Mouse (Mus musculus): ENCODE data around the gene Gpr162. TPM values are rescaled to one million over a fixed set of nuclear protein-coding genes. Genes with fewer than 3 reads are reported as not detected.

Gpr162 gene
- polyA plus RNA-seq, 1 experiment from 2014 or later, result 32.9 TPM

DNA sequence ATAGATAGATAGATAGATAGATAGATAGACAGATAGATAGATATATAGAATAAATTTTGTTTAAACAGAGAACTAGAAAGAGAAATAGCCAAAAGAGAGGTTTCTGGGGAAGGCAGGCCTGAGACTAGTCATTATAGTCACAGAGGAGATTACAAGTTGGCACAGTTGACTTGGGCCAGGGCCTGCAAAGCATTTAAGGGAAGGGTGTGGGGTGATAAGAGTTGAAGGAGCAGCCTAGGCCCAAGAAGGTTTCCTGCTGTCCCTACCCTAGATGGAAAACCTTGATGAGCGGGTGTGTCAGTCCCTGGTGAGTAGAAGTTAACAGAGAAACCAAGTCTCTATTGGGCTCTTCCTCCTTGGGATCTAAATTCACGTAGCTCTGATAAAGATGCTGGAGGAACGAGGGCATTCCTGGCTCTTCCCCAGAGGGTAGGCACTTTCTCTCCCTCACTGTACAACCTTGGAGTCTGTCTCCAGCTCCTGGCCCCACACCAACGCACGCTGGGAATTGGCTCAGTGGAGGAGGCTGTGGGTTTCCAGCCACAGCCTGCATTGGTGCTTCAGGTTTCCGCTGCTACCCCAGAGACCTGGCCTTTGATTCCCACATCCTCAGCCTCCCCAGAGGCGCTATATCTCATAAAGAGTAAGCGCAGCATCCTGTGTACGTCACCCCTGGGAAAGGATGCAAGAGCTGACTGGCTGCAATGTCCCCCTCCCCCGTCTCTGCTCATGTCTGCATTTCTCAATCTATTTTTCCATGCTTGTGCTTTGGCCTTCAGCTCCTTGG is 21.1 kb upstream of the Gpr162 start:
- Histone ChIP-seq H3K4me3 (ENCODE audit: low read length) (no peak overlapping the region), H3K9ac (ENCODE audit: low read depth, low read length) (no peak overlapping the region), H3K4me2 (ENCODE audit: low read length) (no peak overlapping the region), H3K27me3 (replicated peaks; ENCODE audit: control insufficient read depth, insufficient read depth, low read length) (no peaks in the 10 kb centered on the region), H3K9me3 (ENCODE audit: control insufficient read depth, low read length) (no peaks in the 10 kb centered on the region), H3K27ac (ENCODE audit: low read depth, low read length) (no peak overlapping the region), H3K4me1 (ENCODE audit: control insufficient read depth, insufficient read depth, low read depth, low read length) (no peaks in the 10 kb centered on the region), H3K36me3 (ENCODE audit: control insufficient read depth, insufficient read depth, low read length) (no peaks in the 10 kb centered on the region)
- ATAC-seq, result no peak; the same call in 1 of the 2 replicates
- 65% methylated on average over 10 of the region's 10 CpGs for WGBS

- Histone ChIP-seq H3K4me2 (ENCODE audit: low read length) (no peak overlapping the region), H3K9me3 (ENCODE audit: control insufficient read depth, low read length) (no peaks in the 10 kb centered on the region), H3K27me3 (replicated peaks; ENCODE audit: control insufficient read depth, insufficient read depth, low read length) (no peaks in the 10 kb centered on the region), H3K36me3 (ENCODE audit: control insufficient read depth, insufficient read depth, low read length) (no peaks in the 10 kb centered on the region), H3K27ac (ENCODE audit: low read depth, low read length) (no peak overlapping the region), H3K9ac (ENCODE audit: low read depth, low read length) (no peak overlapping the region), H3K4me3 (ENCODE audit: low read length) (no peak overlapping the region), H3K4me1 (ENCODE audit: control insufficient read depth, insufficient read depth, low read depth, low read length) (no peaks in the 10 kb centered on the region)
- ATAC-seq, result no peak
- WGBS, result 76% methylated on average over 10 of the region's 10 CpGs
Observed at GRCm38 (mm10) chr6:124883351-124883750, 19.6 kb upstream of the Gpr162 start.

GRCm38 (mm10) chr6:124881821-124882220 is 18.0 kb upstream of the Gpr162 start:
- no peak overlapping the region for H3K9ac ChIP-seq (ENCODE audit: low read depth, low read length)
- H3K4me1 ChIP-seq (ENCODE audit: control insufficient read depth, insufficient read depth, low read depth, low read length), result no peaks in the 10 kb centered on the region
- no peak for ATAC-seq
- no peaks in the 10 kb centered on the region for H3K9me3 ChIP-seq (ENCODE audit: control insufficient read depth, low read length)
- no peaks in the 10 kb centered on the region for H3K27me3 ChIP-seq (replicated peaks; ENCODE audit: control insufficient read depth, insufficient read depth, low read length)
- no peak overlapping the region for H3K4me3 ChIP-seq (ENCODE audit: low read length)
- no peak overlapping the region for H3K27ac ChIP-seq (ENCODE audit: low read depth, low read length)
- WGBS, result 93% methylated on average over 9 of the region's 9 CpGs
- no peaks in the 10 kb centered on the region for H3K36me3 ChIP-seq (ENCODE audit: control insufficient read depth, insufficient read depth, low read length)
- H3K4me2 ChIP-seq (ENCODE audit: low read length), result no peak overlapping the region

GRCm38 (mm10) chr6:124879390-124879789 is 15.6 kb upstream of the Gpr162 start:
- 62% methylated on average over 6 of the region's 6 CpGs for WGBS
- ATAC-seq, result no peak
- no peak overlapping the region for H3K9ac ChIP-seq (ENCODE audit: low read depth, low read length)
- H3K27me3 ChIP-seq (replicated peaks; ENCODE audit: control insufficient read depth, insufficient read depth, low read length), result no peaks in the 10 kb centered on the region
- H3K4me3 ChIP-seq (ENCODE audit: low read length), result no peak overlapping the region
- H3K4me2 ChIP-seq (ENCODE audit: low read length), result no peak overlapping the region
- no peaks in the 10 kb centered on the region for H3K9me3 ChIP-seq (ENCODE audit: control insufficient read depth, low read length)
- H3K27ac ChIP-seq (ENCODE audit: low read depth, low read length), result no peak overlapping the region
- no peaks in the 10 kb centered on the region for H3K4me1 ChIP-seq (ENCODE audit: control insufficient read depth, insufficient read depth, low read depth, low read length)
- H3K36me3 ChIP-seq (ENCODE audit: control insufficient read depth, insufficient read depth, low read length), result no peaks in the 10 kb centered on the region

DNA sequence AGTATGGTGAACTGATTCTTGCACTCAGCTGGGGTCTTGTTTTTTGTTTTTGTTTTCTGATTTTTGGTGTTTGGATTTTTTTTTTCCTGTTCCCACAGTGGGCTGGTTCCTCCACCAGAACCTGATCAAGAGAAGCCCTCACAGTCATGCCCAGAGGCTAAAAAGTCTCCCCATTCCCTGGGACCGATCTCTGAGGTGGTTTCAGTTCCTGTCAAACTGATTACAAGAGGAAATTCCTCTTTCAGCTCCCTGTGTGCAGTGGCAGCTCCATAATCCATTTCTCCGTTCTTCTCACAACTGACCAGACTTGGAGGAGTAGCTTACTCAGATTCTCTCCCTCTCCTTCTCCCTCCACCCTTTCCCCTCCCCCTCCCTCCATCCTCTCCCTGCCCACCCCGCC is 10.6 kb upstream of the Gpr162 start:
- Histone ChIP-seq H3K9ac (ENCODE audit: low read depth, low read length) (no peak overlapping the region), H3K4me1 (ENCODE audit: control insufficient read depth, insufficient read depth, low read depth, low read length) (no peaks in the 10 kb centered on the region), H3K27me3 (replicated peaks; ENCODE audit: control insufficient read depth, insufficient read depth, low read length) (no peaks in the 10 kb centered on the region), H3K36me3 (ENCODE audit: control insufficient read depth, insufficient read depth, low read length) (no peaks in the 10 kb centered on the region), H3K27ac (ENCODE audit: low read depth, low read length) (no peak overlapping the region), H3K9me3 (ENCODE audit: control insufficient read depth, low read length) (no peaks in the 10 kb centered on the region), H3K4me2 (ENCODE audit: low read length) (no peak overlapping the region), H3K4me3 (ENCODE audit: low read length) (no peak overlapping the region)
- no peak for ATAC-seq
- WGBS, result 66% methylated on average over 2 of the region's 3 CpGs

DNA sequence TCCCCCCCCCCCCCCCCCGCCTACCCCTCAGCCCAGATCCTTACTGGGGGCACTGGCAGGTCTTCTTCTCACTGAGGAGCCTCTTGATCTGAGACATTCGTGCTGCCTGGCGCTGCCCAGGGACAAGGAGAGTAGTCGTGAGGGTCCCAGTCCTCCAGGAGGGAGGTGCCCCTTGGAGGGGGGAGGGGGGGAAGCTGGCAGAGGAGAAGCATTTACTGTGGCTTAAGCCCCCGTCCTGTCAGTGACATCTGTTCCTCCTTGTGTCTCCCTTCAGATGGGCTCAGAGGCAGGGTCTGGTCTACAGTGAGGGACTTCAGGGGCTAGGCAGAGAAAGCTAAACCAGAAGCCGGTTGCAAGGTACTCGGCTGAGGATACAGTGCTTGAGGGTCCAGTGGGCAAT is 2.8 kb upstream of the Gpr162 start:
- 62% methylated on average over 6 of the region's 7 CpGs for WGBS
- peaks cover 27% of the 10 kb centered on the region for H3K4me1 ChIP-seq (ENCODE audit: control insufficient read depth, insufficient read depth, low read depth, low read length)
- H3K9ac ChIP-seq (ENCODE audit: low read depth, low read length), result no peak overlapping the region
- no peak overlapping the region for H3K4me3 ChIP-seq (ENCODE audit: low read length)
- no peak for ATAC-seq
- no peaks in the 10 kb centered on the region for H3K9me3 ChIP-seq (ENCODE audit: control insufficient read depth, low read length)
- H3K27ac ChIP-seq (ENCODE audit: low read depth, low read length), result no peak overlapping the region; the same call in 1 of the 2 replicates
- no peaks in the 10 kb centered on the region for H3K36me3 ChIP-seq (ENCODE audit: control insufficient read depth, insufficient read depth, low read length)
- peaks cover 2% of the 10 kb centered on the region; the same call in 1 of the 2 replicates for H3K27me3 ChIP-seq (replicated peaks; ENCODE audit: control insufficient read depth, insufficient read depth, low read length)
- H3K4me2 ChIP-seq (ENCODE audit: low read length), result no peak overlapping the region

DNA sequence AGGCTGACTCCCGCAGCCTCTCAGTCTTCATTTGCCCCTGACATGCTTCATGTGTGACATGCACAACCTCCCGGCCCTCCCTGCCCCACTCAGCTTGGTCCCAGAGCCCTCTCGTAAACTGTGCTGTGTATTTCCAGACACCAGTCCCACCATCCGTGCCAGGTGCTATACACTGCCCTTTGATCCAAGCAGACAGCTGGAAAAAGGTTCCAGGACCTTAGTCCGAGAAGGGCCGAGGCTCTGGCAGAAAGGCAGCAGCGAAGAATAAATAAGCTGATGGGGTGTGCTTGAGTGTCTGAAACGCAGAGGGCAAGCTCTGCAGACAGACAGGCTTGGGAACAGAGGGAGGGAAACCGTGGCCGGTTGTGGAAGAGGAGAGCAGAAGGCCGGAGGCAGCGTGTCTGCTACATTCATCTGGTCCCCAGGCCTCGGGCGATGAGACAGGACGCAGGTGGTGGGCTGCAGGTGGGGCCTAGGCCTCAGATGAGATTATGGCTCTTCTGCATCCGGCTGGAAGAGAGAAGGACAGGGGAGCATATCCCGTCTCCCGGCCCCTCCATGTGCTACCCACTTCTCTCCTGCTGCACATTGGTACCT is 2.1 kb upstream of the Gpr162 start:
- Histone ChIP-seq H3K4me2 (ENCODE audit: low read length) (no peak overlapping the region), H3K27me3 (replicated peaks; ENCODE audit: control insufficient read depth, insufficient read depth, low read length) (peaks cover 2% of the 10 kb centered on the region; the same call in 1 of the 2 replicates), H3K27ac (ENCODE audit: low read depth, low read length) (peak overlapping the region; percentile 98), H3K4me1 (ENCODE audit: control insufficient read depth, insufficient read depth, low read depth, low read length) (peaks cover 31% of the 10 kb centered on the region), H3K4me3 (ENCODE audit: low read length) (no peak overlapping the region), H3K36me3 (ENCODE audit: control insufficient read depth, insufficient read depth, low read length) (no peaks in the 10 kb centered on the region), H3K9me3 (ENCODE audit: control insufficient read depth, low read length) (no peaks in the 10 kb centered on the region), H3K9ac (ENCODE audit: low read depth, low read length) (peak overlapping the region; percentile 9)
- WGBS, result 57% methylated on average over 17 of the region's 18 CpGs
- ATAC-seq, result no peak

- H3K4me1 ChIP-seq (ENCODE audit: control insufficient read depth, insufficient read depth, low read depth, low read length), result peaks cover 48% of the 10 kb centered on the region
- H3K27ac ChIP-seq (ENCODE audit: low read depth, low read length), result peak overlapping the region; percentile 98
- peak overlapping the region; percentile 96 for H3K9ac ChIP-seq (ENCODE audit: low read depth, low read length)
- 0% methylated on average over 9 of the region's 16 CpGs for WGBS
- H3K9me3 ChIP-seq (ENCODE audit: control insufficient read depth, low read length), result no peaks in the 10 kb centered on the region
- peak overlapping the region; percentile 69 for H3K4me2 ChIP-seq (ENCODE audit: low read length)
- H3K4me3 ChIP-seq (ENCODE audit: low read length), result peak overlapping the region; percentile 74
- no peaks in the 10 kb centered on the region for H3K36me3 ChIP-seq (ENCODE audit: control insufficient read depth, insufficient read depth, low read length)
- peaks cover 2% of the 10 kb centered on the region; the same call in 1 of the 2 replicates for H3K27me3 ChIP-seq (replicated peaks; ENCODE audit: control insufficient read depth, insufficient read depth, low read length)
- peak; percentile 9 for ATAC-seq
Observed at GRCm38 (mm10) chr6:124863125-124863657, 592 bp downstream of the Gpr162 start.

DNA sequence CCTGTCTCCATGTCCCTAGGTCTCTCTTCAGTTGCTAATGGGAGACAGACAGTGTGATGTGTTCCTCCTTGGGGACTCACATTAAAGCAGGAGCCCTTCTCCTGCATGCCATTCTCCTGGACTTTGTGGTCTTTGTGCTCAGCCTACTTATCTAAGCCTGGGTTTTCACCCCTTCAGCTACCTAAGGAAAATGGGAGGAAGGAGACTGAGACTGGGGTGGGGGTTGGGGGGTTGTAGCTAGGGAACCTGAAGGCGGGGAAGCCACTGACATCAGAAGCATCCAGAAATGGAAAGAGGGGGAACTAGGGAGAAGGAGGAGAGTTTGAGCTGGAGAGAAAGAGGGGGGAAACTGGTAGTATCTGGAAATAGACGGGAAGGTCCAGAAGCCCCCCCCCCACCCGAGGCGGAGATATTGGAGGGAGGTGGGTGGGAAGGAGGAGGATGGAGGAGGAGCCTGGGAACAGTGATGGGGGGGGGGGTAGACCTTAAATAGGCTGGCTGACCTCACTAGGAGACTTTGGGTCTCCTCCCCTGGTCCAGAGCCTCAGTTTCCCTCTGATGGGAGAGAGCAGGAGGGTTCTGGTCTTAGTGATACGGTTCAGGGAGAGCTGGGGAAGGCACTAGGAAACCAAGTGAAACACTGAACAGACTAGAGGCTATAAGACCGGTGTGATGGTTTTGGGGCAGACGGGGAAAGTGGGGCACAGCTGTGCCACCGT is 1.2 kb downstream of the Gpr162 start:
- H3K4me3 ChIP-seq (ENCODE audit: low read length), result peak overlapping the region; percentile 74
- peaks cover 53% of the 10 kb centered on the region for H3K4me1 ChIP-seq (ENCODE audit: control insufficient read depth, insufficient read depth, low read depth, low read length)
- no peaks in the 10 kb centered on the region for H3K27me3 ChIP-seq (replicated peaks; ENCODE audit: control insufficient read depth, insufficient read depth, low read length)
- peak; percentile 1 for ATAC-seq
- H3K36me3 ChIP-seq (ENCODE audit: control insufficient read depth, insufficient read depth, low read length), result no peaks in the 10 kb centered on the region
- H3K4me2 ChIP-seq (ENCODE audit: low read length), result peak overlapping the region; percentile 69
- peak overlapping the region; percentile 98 for H3K27ac ChIP-seq (ENCODE audit: low read depth, low read length)
- H3K9ac ChIP-seq (ENCODE audit: low read depth, low read length), result peak overlapping the region; percentile 96
- H3K9me3 ChIP-seq (ENCODE audit: control insufficient read depth, low read length), result no peaks in the 10 kb centered on the region
- 9% methylated on average over 8 of the region's 8 CpGs for WGBS
